Mouse (Mus musculus) gastrocnemius, postnatal 36 days (tissue): ENCODE data around the gene Zfyve26. TPM values are rescaled to one million over a fixed set of nuclear protein-coding genes. Genes with fewer than 3 reads are reported as not detected.
"Not testable (repeated sequence)": the region's sequence is repeated elsewhere in the genome, so short reads cannot be mapped to it uniquely, and the experiment has no call there.

Experiments used
- DNase-seq, 2 experiments: peaks; one replicate each; pipeline ENCODE4 v3.0.0; 2022
- intact Hi-C: fragments of 180-260 bp; cut with DNase I; formaldehyde crosslinking; loops from one replicate; pipeline ENCODE4 v1.15.1; 2025
- long read RNA-seq, 2 experiments: library from polyadenylated mRNA; stranded (forward); transcript quantifications; one replicate each; pipeline ENCODE4 v2.0.0; 2021
- total RNA-seq, 2 experiments: library from RNA; stranded (reverse); gene quantifications; 2 replicates each; pipeline ENCODE4 v1.2.3; 2021

The Zfyve26 gene
- 10 to 100 TPM; 13.4 to 14.8 TPM for total RNA-seq
- long read RNA-seq, experiment 1, partial matches to known transcripts, result 1 of 1 reads
- long read RNA-seq, experiment 1, other reads (novel, unspliced or antisense), result 0 of 1 reads
- long read RNA-seq, experiment 2, partial matches to known transcripts, result 0 of 3 reads
- long read RNA-seq, experiment 2, other reads (novel, unspliced or antisense), result 2 of 3 reads

GRCm38 (mm10) chr12:79296126-79296816, at the start of gene Zfyve26:
Zfyve26 (minus strand) TSS chr12:79296304.
- intact Hi-C loops, result no loop called here

GRCm38 (mm10) chr12:79341291-79341845, 45.3 kb upstream of the Zfyve26 start:
- DNase-seq, result no peak
- intact Hi-C loops, result no loop called here

More at GRCm38 (mm10) chr12:79296126-79296816, at the start of gene Zfyve26:
- peak; percentile 83 to 91 for DNase-seq

- no peak for DNase-seq
- intact Hi-C loops, result no loop called here
Measured at GRCm38 (mm10) chr12:79340513-79340912, 44.4 kb upstream of the Zfyve26 start.

- DNase-seq, result no peak
- intact Hi-C loops, result no loop called here
Measured at GRCm38 (mm10) chr12:79338791-79339190, 42.7 kb upstream of the Zfyve26 start.

GRCm38 (mm10) chr12:79331722-79332121, 35.6 kb upstream of the Zfyve26 start:
- intact Hi-C loops, result no loop called here
- no peak for DNase-seq

DNA sequence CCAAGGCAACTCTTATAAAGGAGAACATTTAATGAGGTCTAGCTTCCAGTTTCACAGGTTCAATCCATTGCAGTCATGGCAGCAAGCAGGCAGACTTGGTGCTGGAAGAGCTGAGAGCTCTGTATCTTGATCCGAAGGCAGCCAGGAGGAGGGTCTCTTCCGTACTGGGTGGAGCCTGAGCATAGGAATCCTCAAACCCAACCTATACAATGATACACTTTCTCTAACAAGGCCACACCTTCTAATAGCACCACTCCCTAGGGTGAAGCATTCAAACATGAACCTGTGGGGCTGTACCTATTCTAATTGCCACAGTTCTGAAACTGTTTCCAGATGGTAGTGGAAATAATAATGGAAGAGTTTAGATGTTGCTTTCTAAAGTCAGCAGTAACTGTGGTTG, 34.5 kb upstream of the Zfyve26 start:
- intact Hi-C loops, result no loop called here
- DNase-seq, result no peak

DNA sequence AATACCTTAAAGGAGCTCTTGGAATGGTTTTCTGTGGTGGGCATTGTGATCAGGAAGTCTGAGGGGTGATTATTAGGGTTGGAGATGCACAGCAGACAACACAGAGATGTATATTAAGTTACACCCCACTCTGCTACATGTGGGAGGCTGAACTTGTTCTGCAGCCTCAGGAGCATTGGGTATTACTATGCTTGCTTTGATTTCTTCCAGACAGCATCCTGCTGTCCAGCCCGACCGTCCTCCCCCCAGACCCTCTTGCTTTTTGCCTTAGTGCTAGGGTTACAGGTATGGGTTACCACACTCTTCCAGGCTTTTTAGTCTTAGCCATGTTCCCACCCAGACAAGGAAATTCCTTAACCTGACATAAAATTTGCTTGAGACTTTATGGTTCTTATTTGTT, 31.8 kb upstream of the Zfyve26 start:
- intact Hi-C loops, result no loop called here
- DNase-seq, result no peak

DNA sequence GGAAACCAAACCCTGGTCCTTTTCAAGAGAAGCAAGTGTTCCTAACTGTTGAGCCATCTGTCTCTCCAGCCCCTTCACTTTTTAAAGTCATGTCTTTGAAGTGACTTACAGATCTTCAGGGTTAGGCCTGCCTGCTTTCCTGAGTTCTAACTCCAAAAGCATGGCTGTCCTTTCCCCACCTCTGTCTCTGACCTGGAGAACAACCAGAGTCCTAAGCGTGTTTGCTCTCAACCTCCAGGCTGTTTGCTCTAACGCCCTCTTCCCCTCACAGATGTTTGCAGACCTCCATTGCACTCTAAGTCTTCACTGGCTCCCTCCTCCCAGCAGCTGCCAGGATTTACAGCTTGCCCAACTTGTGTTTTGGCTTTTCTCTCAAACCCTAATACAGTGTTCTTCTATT, 30.6 kb upstream of the Zfyve26 start:
- intact Hi-C loops, result no loop called here

GRCm38 (mm10) chr12:79326236-79326635, 30.1 kb upstream of the Zfyve26 start:
- no peak for DNase-seq
- intact Hi-C loops, result no loop called here

More for the DNA sequence above, 30.6 kb upstream of the Zfyve26 start:
- DNase-seq, result no peak

DNA sequence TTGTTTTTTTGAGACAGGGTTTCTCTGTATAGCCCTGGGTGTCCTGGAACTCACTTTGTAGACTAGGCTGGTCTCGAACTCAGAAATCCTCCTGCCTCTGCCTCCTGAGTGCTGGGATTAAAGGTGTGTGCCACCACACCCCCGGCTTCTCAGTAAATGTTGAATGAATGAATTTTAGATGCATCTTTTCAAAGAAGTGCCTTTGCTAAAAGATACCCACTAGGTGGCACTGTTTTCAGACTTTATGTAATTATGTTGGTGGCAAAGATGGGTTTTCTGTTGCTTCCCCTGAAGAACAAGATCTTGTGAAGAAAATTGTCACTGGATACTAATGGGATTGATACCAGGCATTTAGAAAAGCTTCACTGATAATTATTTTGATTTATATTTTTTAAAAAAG, 26.4 kb upstream of the Zfyve26 start:
- DNase-seq, intact Hi-C loops: not testable (repeated sequence)

DNA sequence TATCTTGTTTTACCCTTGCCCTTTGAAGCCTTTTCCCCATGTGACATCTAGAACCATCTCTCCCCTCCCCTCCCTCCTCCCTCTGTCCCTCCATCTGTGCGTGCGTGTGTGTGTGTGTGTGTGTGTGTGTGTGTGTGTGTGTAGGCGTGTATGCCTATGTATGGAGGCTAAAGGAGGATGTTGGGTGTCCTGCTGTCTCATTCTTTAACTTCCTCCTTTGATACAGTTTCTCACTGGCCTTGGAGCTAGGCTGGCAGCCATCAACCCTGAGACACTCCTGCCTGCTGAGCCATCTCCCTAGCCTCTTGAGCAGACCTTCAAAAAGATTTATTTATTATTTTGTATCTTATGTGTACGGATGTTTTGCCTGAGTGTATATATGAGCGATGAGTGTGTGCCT, 24.8 kb upstream of the Zfyve26 start:
- no peak for DNase-seq
- intact Hi-C loops, result no loop called here

DNA sequence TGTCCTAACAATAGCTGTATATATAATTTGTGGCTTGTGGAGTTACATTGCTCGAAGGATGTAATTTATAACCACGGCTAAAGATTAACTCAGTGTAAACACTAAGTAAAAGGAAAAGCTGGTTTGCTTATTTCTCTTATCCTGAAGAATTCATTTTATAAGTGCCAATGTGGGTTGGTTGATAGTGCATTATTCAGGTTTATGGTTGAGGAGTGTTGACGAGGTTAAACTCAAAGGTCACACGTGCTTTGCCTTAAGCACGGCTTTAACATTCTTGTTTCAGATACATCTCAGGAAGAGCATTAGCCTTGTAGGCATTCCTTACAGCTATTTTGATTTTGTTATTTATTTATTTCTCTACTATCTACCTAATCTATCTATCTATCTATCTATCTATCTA, 21.2 kb upstream of the Zfyve26 start:
- intact Hi-C loops, result no loop called here

GRCm38 (mm10) chr12:79313721-79314120, 17.6 kb upstream of the Zfyve26 start:
- no peak for DNase-seq
- intact Hi-C loops, result no loop called here

More for the DNA sequence above, 21.2 kb upstream of the Zfyve26 start:
- DNase-seq, result no peak

DNA sequence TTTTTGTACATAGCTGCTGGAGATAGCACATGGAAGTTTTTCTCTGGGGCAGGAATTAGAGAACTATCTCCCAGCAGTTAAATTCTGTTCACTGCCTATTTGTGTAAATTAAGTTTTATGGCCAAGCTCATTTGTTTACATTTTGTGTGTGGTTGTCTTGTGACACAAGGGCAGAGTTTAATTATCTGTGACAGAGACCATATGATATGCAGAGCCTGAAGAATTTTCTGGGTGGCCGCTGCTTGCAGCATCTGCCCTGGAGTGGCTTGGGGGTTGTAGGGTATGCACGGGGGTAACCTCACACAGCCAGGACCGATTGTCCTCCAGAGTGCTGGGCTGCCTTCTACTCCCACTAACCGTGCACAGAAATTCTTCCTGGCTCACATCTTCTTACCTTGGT, 9.9 kb upstream of the Zfyve26 start:
- intact Hi-C loops, result no loop called here
- DNase-seq, result no peak

DNA sequence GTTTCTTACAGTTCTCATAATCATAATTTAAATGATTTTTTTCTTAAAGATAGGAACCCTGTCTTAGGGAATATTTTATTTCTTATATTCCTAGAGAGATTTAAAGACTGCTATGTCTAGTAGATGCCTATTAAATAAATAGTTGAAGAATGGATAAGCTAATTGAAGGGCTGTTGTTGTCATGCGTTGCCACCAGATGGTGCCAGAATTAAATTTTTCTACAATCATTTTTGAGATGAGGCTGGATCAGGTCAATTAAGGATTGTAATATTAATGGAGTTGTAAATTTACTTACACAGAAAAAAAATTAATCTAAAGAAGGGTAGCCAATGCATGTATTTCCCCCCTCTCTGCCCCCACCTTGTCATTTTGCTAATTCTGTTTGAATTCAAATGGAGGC, 9.0 kb upstream of the Zfyve26 start:
- intact Hi-C loops, result no loop called here

GRCm38 (mm10) chr12:79301802-79302201, 5.7 kb upstream of the Zfyve26 start:
- DNase-seq, result no peak
- intact Hi-C loops, result no loop called here

More for the DNA sequence above, 9.0 kb upstream of the Zfyve26 start:
- no peak for DNase-seq

DNA sequence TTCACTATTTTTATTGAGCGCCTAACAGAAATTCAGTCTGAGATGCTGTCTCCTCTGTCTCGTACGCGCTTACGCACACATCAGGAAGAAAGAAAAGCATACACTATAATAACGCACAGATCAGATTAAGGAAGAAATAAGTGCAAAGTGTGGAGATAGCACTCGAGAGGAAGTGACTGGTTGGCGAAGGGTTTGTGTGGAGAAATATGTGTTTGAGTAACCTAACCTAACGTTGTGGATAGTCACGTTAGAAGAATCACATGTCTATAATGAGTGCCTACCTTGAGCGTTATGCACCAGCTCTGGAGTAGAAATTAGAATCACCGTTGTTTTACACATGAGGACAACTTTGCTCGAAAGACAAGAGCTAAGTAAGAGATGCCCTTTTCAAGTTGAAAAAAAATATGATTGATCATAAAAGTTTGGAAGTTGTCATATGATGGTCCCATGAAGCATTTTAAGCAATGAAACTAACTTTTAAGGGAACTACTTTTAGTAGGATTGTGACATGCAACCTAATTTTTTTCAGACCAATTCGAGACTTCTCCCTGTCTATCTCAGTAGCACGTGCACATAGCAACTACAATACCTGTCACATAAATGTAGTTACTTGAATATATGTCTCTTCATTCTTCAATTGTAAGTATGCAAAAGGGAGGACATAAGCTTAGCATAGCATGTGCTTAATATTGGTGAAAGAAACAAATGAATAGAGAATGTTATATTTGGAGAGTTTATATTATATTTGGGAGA, 2.0 kb upstream of the Zfyve26 start:
- intact Hi-C loops, result no loop called here

GRCm38 (mm10) chr12:79297121-79297576, 1.0 kb upstream of the Zfyve26 start, which contains the start of gene Rad51b:
Rad51b (plus strand) TSS chr12:79297282.
- intact Hi-C loops, result no loop called here
- DNase-seq, result peak; percentile 35 to 46

More for the DNA sequence above, 2.0 kb upstream of the Zfyve26 start:
- no peak for DNase-seq

GRCm38 (mm10) chr12:79292874-79293273, 3.2 kb downstream of the Zfyve26 start:
- intact Hi-C loops, result no loop called here
- DNase-seq, result no peak

DNA sequence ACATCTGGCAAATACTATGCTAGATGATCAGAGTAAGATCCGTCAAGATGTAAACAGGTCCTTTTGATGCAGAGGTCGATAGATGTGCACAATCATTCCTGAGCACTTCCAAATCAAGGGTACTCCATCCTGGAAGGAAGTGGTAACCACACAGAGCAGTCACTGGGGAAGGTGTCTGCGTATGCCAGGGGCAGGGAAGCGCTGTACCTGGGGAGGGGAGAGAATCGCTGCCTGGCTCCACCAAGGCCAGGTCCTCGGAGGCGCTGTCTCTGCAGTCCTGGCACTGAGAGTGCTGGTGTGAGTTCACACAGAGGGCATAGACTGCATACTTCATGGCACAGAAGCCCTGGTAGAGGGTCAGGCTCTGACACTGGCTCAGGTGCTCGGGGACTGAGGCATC, 13.5 kb downstream of the Zfyve26 start:
- no peak for DNase-seq
- intact Hi-C loops, result no loop called here

DNA sequence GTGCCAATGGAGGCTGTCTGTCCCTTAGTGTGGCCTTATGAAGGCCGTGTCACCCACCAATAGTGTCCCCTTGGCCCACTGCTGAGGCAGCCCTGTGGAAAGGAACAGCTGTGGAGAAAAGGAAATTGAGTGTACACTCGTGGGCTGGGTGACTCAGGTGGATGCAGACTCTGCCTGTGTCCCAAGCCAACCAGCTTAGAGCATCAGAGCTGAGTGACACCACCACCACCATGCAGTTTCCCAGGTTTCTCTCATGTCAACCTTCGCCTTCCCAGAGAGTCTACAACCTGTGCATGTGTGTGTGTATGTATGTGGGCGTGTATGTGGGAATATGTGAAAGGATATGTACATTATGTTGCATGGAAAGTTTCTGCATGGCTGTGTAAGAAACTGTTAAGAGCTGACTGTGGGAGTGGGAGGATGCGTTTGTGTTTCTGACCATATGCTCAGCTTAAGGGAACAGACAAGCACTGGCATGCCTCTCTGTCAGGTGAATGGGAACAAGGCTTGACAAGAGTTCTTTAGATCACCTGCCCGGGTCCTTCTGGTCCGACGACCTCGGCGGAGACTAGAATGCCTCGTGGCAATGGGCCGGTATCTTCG, 16.5 kb downstream of the Zfyve26 start:
- intact Hi-C loops, result no loop called here
- DNase-seq, result no peak
